Mouse (Mus musculus): ENCODE data around the gene Rgr.

The Rgr gene

GRCm38 (mm10) chr14:37048914-37049410, at the start of gene Rgr:
Rgr (minus strand) TSS chr14:37048964.
- in situ Hi-C loops (cut with MboI) = loop anchor here (25.0 kb wide), 1 partner anchor 187 kb away; no protein-coding TSS in a partner anchor

- in situ Hi-C loops (cut with MboI) = no loop called here
Measured at GRCm38 (mm10) chr14:37097956-37098530, 49.3 kb upstream of the Rgr start, which contains the start of gene Cdhr1. Cdhr1 (minus strand) TSS chr14:37098347.

GRCm38 (mm10) chr14:37095556-37095955, 46.8 kb upstream of the Rgr start:
- in situ Hi-C loops (cut with MboI) = no loop called here

- in situ Hi-C loops (cut with MboI) = no loop called here
Measured at GRCm38 (mm10) chr14:37094436-37094835, 45.7 kb upstream of the Rgr start.

- in situ Hi-C loops (cut with MboI) = no loop called here
Measured at GRCm38 (mm10) chr14:37083755-37084154, 35.0 kb upstream of the Rgr start.

GRCm38 (mm10) chr14:37080724-37081123, 32.0 kb upstream of the Rgr start:
- in situ Hi-C loops (cut with MboI) = no loop called here

GRCm38 (mm10) chr14:37068516-37068915, 19.8 kb upstream of the Rgr start:
- in situ Hi-C loops (cut with MboI) = no loop called here

- in situ Hi-C loops (cut with MboI) = no loop called here
Measured at GRCm38 (mm10) chr14:37067629-37068028, 18.9 kb upstream of the Rgr start, which contains the start of gene Lrit2. Lrit2 (plus strand) TSS chr14:37067929.

GRCm38 (mm10) chr14:37066636-37067035, 17.9 kb upstream of the Rgr start:
- in situ Hi-C loops (cut with MboI) = no loop called here

GRCm38 (mm10) chr14:37064849-37065248, 16.1 kb upstream of the Rgr start:
- in situ Hi-C loops (cut with MboI) = no loop called here

- in situ Hi-C loops (cut with MboI) = loop anchor here (25.0 kb wide), 1 partner anchor 172 kb away; no protein-coding TSS in a partner anchor
Measured at GRCm38 (mm10) chr14:37034432-37034831, 14.3 kb downstream of the Rgr start.

- in situ Hi-C loops (cut with MboI) = loop anchor here (25.0 kb wide), 1 partner anchor 171 kb away; no protein-coding TSS in a partner anchor
Measured at GRCm38 (mm10) chr14:37033241-37033640, 15.5 kb downstream of the Rgr start.

- in situ Hi-C loops (cut with MboI) = loop anchor here (25.0 kb wide), 1 partner anchor 170 kb away; no protein-coding TSS in a partner anchor
Measured at GRCm38 (mm10) chr14:37032481-37033104, 16.2 kb downstream of the Rgr start.

- in situ Hi-C loops (cut with MboI) = loop anchor here (25.0 kb wide), 1 partner anchor 166 kb away; no protein-coding TSS in a partner anchor
Measured at GRCm38 (mm10) chr14:37028555-37028954, 20.2 kb downstream of the Rgr start.

- in situ Hi-C loops (cut with MboI) = loop anchor here (25.0 kb wide), 1 partner anchor 166 kb away; no protein-coding TSS in a partner anchor
Measured at GRCm38 (mm10) chr14:37027951-37028350, 20.8 kb downstream of the Rgr start.

- in situ Hi-C loops (cut with MboI) = loop anchor here (25.0 kb wide), 1 partner anchor 165 kb away; no protein-coding TSS in a partner anchor
Measured at GRCm38 (mm10) chr14:37027248-37027933, 21.4 kb downstream of the Rgr start.

GRCm38 (mm10) chr14:37015894-37016293, 32.9 kb downstream of the Rgr start:
- in situ Hi-C loops (cut with MboI) = no loop called here

GRCm38 (mm10) chr14:37013644-37014043, 35.1 kb downstream of the Rgr start:
- in situ Hi-C loops (cut with MboI) = no loop called here

GRCm38 (mm10) chr14:37009686-37010085, 39.1 kb downstream of the Rgr start:
- in situ Hi-C loops (cut with MboI) = no loop called here

GRCm38 (mm10) chr14:37006489-37006888, 42.3 kb downstream of the Rgr start:
- in situ Hi-C loops (cut with MboI) = no loop called here

- in situ Hi-C loops (cut with MboI) = no loop called here
Measured at GRCm38 (mm10) chr14:37005865-37006264, 42.9 kb downstream of the Rgr start.

- in situ Hi-C loops (cut with MboI) = no loop called here
Measured at GRCm38 (mm10) chr14:37003431-37004095, 45.2 kb downstream of the Rgr start.
